Mouse (Mus musculus) cortical plate, adult 2 months (tissue): Measurements from ENCODE around the gene Ramp1. TPM values are rescaled to one million over a fixed set of nuclear protein-coding genes. Genes with fewer than 3 reads are reported as not detected.

ENCODE experiments used
- H3K27ac ChIP-seq: fragments of 200-500 bp; 2 replicates; pipeline ENCODE4 v1.5.1; 2012; ENCODE audit warnings: low read length, control low read depth, inconsistent platforms; ENCODE audit not compliant: insufficient read depth
- H3K4me1 ChIP-seq: fragments of 200-500 bp; 2 replicates; pipeline ENCODE4 v1.6.1; 2011; ENCODE audit warnings: low read length; ENCODE audit not compliant: control insufficient read depth, insufficient read depth
- H3K4me3 ChIP-seq: fragments of 200-500 bp; 2 replicates; pipeline ENCODE4 v1.5.1; 2011; ENCODE audit warnings: mild to moderate bottlenecking, low read length, control low read depth; ENCODE audit not compliant: insufficient read depth
- CTCF ChIP-seq: fragments of 200-500 bp; IDR thresholded peaks from 2 replicates; pipeline ENCODE4 v1.5.1; 2011; ENCODE audit warnings: mild to moderate bottlenecking, control low read depth, low read length; ENCODE audit not compliant: insufficient read depth; ENCODE audit errors: extremely low read depth
- POLR2A ChIP-seq: fragments of 200-500 bp; IDR thresholded peaks from 2 replicates; pipeline ENCODE4 v1.6.1; 2011; ENCODE audit warnings: mild to moderate bottlenecking, low read length, control low read depth; ENCODE audit not compliant: insufficient read depth; ENCODE audit errors: extremely low read depth
- polyA plus RNA-seq: library from polyadenylated mRNA; depleted of rRNA; stranded (reverse); fragments of >200 nt; gene quantifications from 2 replicates; pipeline ENCODE4 v1.2.3, GENCODE M21; 2012

The Ramp1 gene
- polyA plus RNA-seq, 1 experiment = 76.6 TPM

GRCm38 (mm10) chr1:91211099-91211498 lies 31.5 kb downstream of the Ramp1 start:
- H3K4me1 ChIP-seq = peaks cover 37% of the 10 kb centered on the region
- no peak overlapping the region for H3K4me3 ChIP-seq
- TF ChIP-seq CTCF (peak; percentile 76), POLR2A (no peak)
- no peak overlapping the region for H3K27ac ChIP-seq

DNA sequence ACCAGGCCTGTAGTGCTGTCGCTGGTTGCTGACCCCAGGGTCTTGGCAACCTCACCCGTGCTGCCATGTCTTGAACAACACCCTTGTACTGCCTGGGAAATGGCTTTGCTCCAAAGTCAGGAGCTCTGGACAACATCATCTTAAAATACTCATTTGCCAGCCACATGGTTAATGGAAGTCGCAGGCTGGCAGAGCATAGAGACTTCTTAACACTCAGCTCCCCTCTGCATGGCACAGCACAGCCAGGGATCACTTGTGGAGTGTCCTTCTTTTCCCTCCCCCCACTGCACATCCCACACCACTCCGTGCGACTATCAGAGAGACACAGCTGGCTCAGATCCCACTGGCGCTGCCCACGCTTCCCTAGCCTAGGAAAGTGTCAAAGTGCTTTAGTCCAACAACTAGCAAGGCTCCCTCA lies 32.0 kb downstream of the Ramp1 start:
- Histone ChIP-seq H3K27ac (no peak overlapping the region; the same call in 1 of the 2 replicates), H3K4me3 (no peak overlapping the region), H3K4me1 (peaks cover 34% of the 10 kb centered on the region)
- no peak for TF ChIP-seq POLR2A
- no peak for TF ChIP-seq CTCF

- H3K27ac ChIP-seq = no peak overlapping the region
- no peak overlapping the region for H3K4me3 ChIP-seq
- TF ChIP-seq CTCF (no peak), POLR2A (no peak)
- peaks cover 23% of the 10 kb centered on the region for H3K4me1 ChIP-seq
Measured at GRCm38 (mm10) chr1:91215264-91215663, 35.6 kb downstream of the Ramp1 start.

DNA sequence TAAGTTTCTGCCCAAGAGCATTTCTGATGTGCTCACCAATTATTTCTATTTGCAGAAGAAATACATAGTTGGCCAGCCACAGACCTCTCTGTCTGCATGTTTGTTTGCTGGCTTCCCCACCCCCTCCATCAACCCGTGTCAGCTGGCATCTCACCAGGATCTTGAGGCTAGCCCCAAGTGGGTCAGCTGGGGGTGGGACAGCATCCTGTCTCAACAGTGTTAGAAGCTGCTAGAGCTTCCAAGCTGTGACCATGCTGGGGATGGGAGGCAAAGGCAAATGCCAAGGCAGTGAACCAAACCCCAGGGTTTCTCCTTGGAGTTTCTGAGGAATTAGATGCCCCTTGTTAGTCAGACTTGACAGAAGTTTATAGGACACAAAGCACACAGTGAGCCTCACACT lies 36.4 kb downstream of the Ramp1 start:
- peaks cover 17% of the 10 kb centered on the region for H3K4me1 ChIP-seq
- H3K27ac ChIP-seq = no peak overlapping the region
- no peak overlapping the region for H3K4me3 ChIP-seq
- no peak for TF ChIP-seq POLR2A
- no peak for TF ChIP-seq CTCF

- H3K4me1 ChIP-seq = peaks cover 12% of the 10 kb centered on the region
- no peak overlapping the region for H3K4me3 ChIP-seq
- no peak overlapping the region for H3K27ac ChIP-seq
- no peak for TF ChIP-seq POLR2A
Measured at GRCm38 (mm10) chr1:91216504-91217267, 37.1 kb downstream of the Ramp1 start.

DNA sequence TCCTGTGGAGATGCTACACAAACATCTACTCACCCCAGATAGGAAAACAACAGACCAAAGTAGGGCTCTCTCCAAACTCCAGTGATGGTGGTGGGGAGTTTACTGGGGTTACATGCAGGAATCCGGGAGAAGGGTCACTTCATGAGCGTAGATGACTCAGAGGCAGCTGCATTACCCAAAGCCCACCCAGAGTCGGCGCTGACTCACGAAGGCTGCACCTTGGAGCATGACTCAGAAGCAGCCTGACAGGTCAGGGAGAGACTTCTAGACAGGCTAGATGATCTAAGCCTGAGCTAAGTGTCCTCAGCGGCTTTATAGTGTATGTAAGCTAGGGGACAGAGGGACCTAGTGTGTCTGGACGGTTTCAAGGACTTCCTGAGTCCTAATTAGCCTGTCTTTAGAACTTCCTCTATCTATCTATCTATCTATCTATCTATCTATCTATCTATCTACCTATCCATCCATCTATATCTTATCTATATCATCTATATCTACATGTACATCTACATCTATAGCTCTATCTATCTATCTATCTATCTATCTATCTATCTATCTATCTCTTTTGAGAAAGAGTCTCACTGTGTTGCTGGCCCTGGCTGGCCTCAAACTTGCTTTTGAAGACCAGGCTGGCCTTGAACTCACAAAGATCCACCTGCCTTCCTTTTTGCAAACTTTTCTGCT lies 40.2 kb downstream of the Ramp1 start:
- no peak for TF ChIP-seq POLR2A
- no peak for TF ChIP-seq CTCF
- H3K4me1 ChIP-seq = peaks cover 8% of the 10 kb centered on the region
- no peak overlapping the region for H3K4me3 ChIP-seq
- no peak overlapping the region for H3K27ac ChIP-seq

- H3K4me3 ChIP-seq = no peak overlapping the region
- peaks cover 8% of the 10 kb centered on the region for H3K4me1 ChIP-seq
- H3K27ac ChIP-seq = no peak overlapping the region
- TF ChIP-seq CTCF (no peak), POLR2A (no peak)
Measured at GRCm38 (mm10) chr1:91220322-91220672, 40.7 kb downstream of the Ramp1 start.

DNA sequence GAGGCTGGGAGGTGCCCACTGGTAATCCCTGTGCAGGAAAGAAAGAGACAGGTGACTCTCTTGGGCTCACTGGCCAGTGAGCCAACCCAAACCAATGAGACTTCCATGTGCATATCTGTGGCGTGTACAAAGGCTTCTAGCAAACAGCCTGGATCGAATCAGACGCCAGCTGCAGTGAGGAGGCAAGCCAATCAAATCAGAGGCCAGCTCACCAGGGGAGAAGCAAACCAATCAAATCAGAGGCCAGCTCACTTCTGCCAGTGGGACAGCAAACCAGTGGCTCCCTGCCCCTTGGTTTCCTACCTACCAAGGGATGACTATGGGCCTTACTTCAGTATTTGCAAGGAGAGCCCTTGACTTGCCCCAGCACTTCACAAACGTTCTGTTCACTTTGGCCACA lies 46.9 kb downstream of the Ramp1 start:
- H3K4me3 ChIP-seq = no peak overlapping the region
- no peaks in the 10 kb centered on the region for H3K4me1 ChIP-seq
- no peak overlapping the region for H3K27ac ChIP-seq
- TF ChIP-seq CTCF = no peak
- no peak for TF ChIP-seq POLR2A

- Histone ChIP-seq H3K27ac (no peak overlapping the region), H3K4me1 (no peaks in the 10 kb centered on the region), H3K4me3 (no peak overlapping the region)
- no peak for TF ChIP-seq POLR2A
- no peak for TF ChIP-seq CTCF
Measured at GRCm38 (mm10) chr1:91227381-91228054, 47.9 kb downstream of the Ramp1 start.

DNA sequence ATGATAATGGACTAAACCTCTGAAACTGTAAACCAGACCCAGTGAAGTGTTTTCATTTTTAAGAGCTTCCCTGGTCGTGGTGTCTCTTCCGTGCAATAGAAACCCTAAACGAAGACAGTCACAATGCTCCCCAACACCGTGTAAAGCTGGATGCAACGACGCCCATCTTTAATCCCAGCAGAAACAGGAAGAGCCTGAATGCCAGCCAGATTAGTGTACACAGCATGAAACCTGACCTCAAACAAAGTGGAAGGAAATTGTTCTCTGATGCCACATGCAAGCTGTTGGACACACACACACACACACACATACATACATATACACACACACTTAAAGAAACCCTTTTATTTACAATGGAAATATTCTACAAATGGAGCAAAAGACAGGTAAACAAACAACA lies 51.5 kb downstream of the Ramp1 start:
- no peak for TF ChIP-seq POLR2A
- Histone ChIP-seq H3K27ac (no peak overlapping the region), H3K4me1 (no peaks in the 10 kb centered on the region), H3K4me3 (no peak overlapping the region)
